Mouse (Mus musculus): ENCODE data around the gene Rala. TPM values are rescaled to one million over a fixed set of nuclear protein-coding genes. Genes with fewer than 3 reads are reported as not detected.

The Rala gene
- polyA plus RNA-seq, 1 experiment, result 41.3 TPM

GRCm38 (mm10) chr13:17901474-17901873 is 42.6 kb downstream of the Rala start:
- TF ChIP-seq POLR2AphosphoS2 (IDR thresholded peaks at IDR 0.05; ENCODE audit: insufficient read length, low read depth), result no peak
- TF ChIP-seq MYOD1 (IDR thresholded peaks at IDR 0.05; ENCODE audit: control insufficient read depth in 1 of 3, insufficient read length in 2 of 3, low read depth in 2 of 3), result no peak
- H3K36me3 ChIP-seq (ENCODE audit: control insufficient read depth, insufficient read depth), result no peaks in the 10 kb centered on the region
- no peak overlapping the region for H3K4me3 ChIP-seq
- H3K27me3 ChIP-seq (ENCODE audit: control insufficient read depth, insufficient read depth, insufficient read length), result no peaks in the 10 kb centered on the region
- peak overlapping the region; percentile 18 for H3K4me2 ChIP-seq (ENCODE audit: low read depth)
- H3K79me2 ChIP-seq (ENCODE audit: control insufficient read depth, insufficient read depth), result peaks cover 40% of the 10 kb centered on the region
- H3ac ChIP-seq (ENCODE audit: control insufficient read depth, insufficient read length), result no peak overlapping the region

- Histone ChIP-seq H3K4me2 (ENCODE audit: low read depth) (peak overlapping the region; percentile 18), H3ac (ENCODE audit: control insufficient read depth, insufficient read length) (no peak overlapping the region), H3K27me3 (ENCODE audit: control insufficient read depth, insufficient read depth, insufficient read length) (no peaks in the 10 kb centered on the region), H3K79me2 (ENCODE audit: control insufficient read depth, insufficient read depth) (peaks cover 32% of the 10 kb centered on the region), H3K4me3 (no peak overlapping the region), H3K36me3 (ENCODE audit: control insufficient read depth, insufficient read depth) (peaks cover 4% of the 10 kb centered on the region)
- no peak for TF ChIP-seq POLR2AphosphoS2 (IDR thresholded peaks at IDR 0.05; ENCODE audit: insufficient read length, low read depth)
- no peak for TF ChIP-seq CEBPB (IDR thresholded peaks at IDR 0.05; ENCODE audit: insufficient read depth, poor library complexity, severe bottlenecking)
- no peak for TF ChIP-seq E2F4 (IDR thresholded peaks at IDR 0.05; ENCODE audit: insufficient read depth)
- no peak for TF ChIP-seq MYOD1 (IDR thresholded peaks at IDR 0.05; ENCODE audit: control insufficient read depth in 1 of 3, insufficient read length in 2 of 3, low read depth in 2 of 3)
- no peak for TF ChIP-seq SRF (IDR thresholded peaks at IDR 0.05; ENCODE audit: control insufficient read depth, insufficient read length, low read depth)
- no peak for TF ChIP-seq MAX (IDR thresholded peaks at IDR 0.05; ENCODE audit: low read depth)
Measured at GRCm38 (mm10) chr13:17900641-17901040, 43.4 kb downstream of the Rala start.

DNA sequence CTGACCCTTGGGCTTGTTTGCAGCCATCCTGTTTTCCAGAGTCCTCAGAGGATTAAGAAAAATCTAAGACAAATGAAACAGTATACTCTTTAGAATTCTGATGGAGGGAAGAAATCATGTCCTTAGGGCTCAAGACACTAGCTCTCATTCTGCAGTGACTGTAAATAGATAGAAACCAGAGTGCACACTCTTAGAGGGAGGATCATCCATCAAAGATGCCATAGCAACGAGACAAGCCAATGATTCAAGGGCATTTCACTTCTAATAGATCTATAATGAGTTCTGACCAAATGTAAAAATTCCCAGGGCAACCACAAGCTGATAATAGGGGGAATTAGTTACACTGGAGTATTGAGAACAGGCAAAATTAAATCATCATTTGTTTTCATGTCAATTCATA is 47.0 kb downstream of the Rala start:
- no peak for TF ChIP-seq POLR2AphosphoS2 (IDR thresholded peaks at IDR 0.05; ENCODE audit: insufficient read length, low read depth)
- no peak for TF ChIP-seq MYOG (IDR thresholded peaks at IDR 0.05; ENCODE audit: control insufficient read depth in 1 of 3, insufficient read depth in 1 of 3, insufficient read length in 2 of 3, low read depth in 2 of 3)
- no peak for TF ChIP-seq MYOD1 (IDR thresholded peaks at IDR 0.05; ENCODE audit: control insufficient read depth in 1 of 3, insufficient read length in 2 of 3, low read depth in 2 of 3)
- TF ChIP-seq MAX (IDR thresholded peaks at IDR 0.05; ENCODE audit: low read depth), result no peak
- Histone ChIP-seq H3K4me3 (no peak overlapping the region), H3K36me3 (ENCODE audit: control insufficient read depth, insufficient read depth) (peaks cover 4% of the 10 kb centered on the region), H3K27me3 (ENCODE audit: control insufficient read depth, insufficient read depth, insufficient read length) (no peaks in the 10 kb centered on the region), H3K79me2 (ENCODE audit: control insufficient read depth, insufficient read depth) (peaks cover 11% of the 10 kb centered on the region), H3K4me2 (ENCODE audit: low read depth) (no peak overlapping the region), H3ac (ENCODE audit: control insufficient read depth, insufficient read length) (no peak overlapping the region)

DNA sequence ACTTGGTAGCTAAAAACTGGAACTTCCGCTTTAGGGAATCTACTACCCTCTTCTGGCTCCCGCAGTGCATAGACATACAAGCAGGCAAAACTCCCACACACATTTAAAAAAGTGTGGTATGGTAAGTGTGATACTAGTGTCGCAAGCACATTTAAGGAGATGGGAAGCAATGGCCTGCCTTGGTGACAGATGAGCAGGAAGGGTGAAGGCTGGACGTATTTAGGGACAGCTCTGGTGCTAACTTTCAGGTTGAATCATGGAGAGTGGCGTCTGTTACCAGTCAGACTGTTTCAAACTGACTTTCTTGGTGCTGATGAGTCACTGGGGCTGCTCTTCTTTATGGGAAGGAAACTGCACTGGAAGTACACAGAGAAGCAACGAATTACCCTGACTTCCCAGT is 52.5 kb downstream of the Rala start:
- Histone ChIP-seq H3K79me2 (ENCODE audit: control insufficient read depth, insufficient read depth) (no peaks in the 10 kb centered on the region), H3K36me3 (ENCODE audit: control insufficient read depth, insufficient read depth) (peaks cover 13% of the 10 kb centered on the region), H3K4me3 (no peak overlapping the region), H3K27me3 (ENCODE audit: control insufficient read depth, insufficient read depth, insufficient read length) (no peaks in the 10 kb centered on the region), H3ac (ENCODE audit: control insufficient read depth, insufficient read length) (no peak overlapping the region), H3K4me2 (ENCODE audit: low read depth) (no peak overlapping the region)
- TF ChIP-seq USF1 (IDR thresholded peaks at IDR 0.05; ENCODE audit: low read depth) (no peak), SRF (IDR thresholded peaks at IDR 0.05; ENCODE audit: control insufficient read depth, insufficient read length, low read depth) (no peak), REST (IDR thresholded peaks at IDR 0.05; ENCODE audit: insufficient read depth, insufficient read length) (no peak), MAX (IDR thresholded peaks at IDR 0.05; ENCODE audit: low read depth) (no peak), E2F4 (IDR thresholded peaks at IDR 0.05; ENCODE audit: insufficient read depth) (no peak), POLR2A (IDR thresholded peaks at IDR 0.05; ENCODE audit: insufficient read length, low read depth) (no peak), POLR2AphosphoS2 (IDR thresholded peaks at IDR 0.05; ENCODE audit: insufficient read length, low read depth) (no peak), MYOD1 (IDR thresholded peaks at IDR 0.05; ENCODE audit: control insufficient read depth in 1 of 3, insufficient read length in 2 of 3, low read depth in 2 of 3) (no peak), TCF3 (IDR thresholded peaks at IDR 0.05; ENCODE audit: insufficient read length, low read depth) (no peak), MYOG (IDR thresholded peaks at IDR 0.05; ENCODE audit: control insufficient read depth in 1 of 3, insufficient read depth in 1 of 3, insufficient read length in 2 of 3, low read depth in 2 of 3) (no peak)

DNA sequence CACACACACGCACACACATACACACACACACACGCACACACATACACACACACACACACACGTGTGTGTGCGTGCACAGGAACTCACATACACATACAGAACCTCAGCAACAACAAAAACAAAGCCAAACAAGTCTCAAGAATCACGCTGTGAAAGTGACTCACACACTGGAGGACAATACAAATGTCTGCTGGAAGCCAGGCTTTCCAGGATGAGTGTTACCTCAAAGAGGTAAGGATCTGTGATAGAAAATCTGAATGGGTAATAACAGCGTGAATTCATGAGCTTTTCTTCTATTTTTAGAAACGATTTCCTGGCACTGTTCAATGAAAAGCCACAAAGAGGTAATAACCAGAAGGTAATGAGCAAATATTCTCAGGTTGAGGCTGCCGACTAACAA is 59.8 kb downstream of the Rala start:
- Histone ChIP-seq H3ac (ENCODE audit: control insufficient read depth, insufficient read length) (no peak overlapping the region), H3K79me2 (ENCODE audit: control insufficient read depth, insufficient read depth) (no peaks in the 10 kb centered on the region), H3K27me3 (ENCODE audit: control insufficient read depth, insufficient read depth, insufficient read length) (no peaks in the 10 kb centered on the region), H3K4me3 (no peak overlapping the region), H3K4me2 (ENCODE audit: low read depth) (no peak overlapping the region), H3K36me3 (ENCODE audit: control insufficient read depth, insufficient read depth) (peaks cover 15% of the 10 kb centered on the region)
- TF ChIP-seq MAX (IDR thresholded peaks at IDR 0.05; ENCODE audit: low read depth) (no peak), SRF (IDR thresholded peaks at IDR 0.05; ENCODE audit: control insufficient read depth, insufficient read length, low read depth) (no peak), E2F4 (IDR thresholded peaks at IDR 0.05; ENCODE audit: insufficient read depth) (no peak), CEBPB (IDR thresholded peaks at IDR 0.05; ENCODE audit: insufficient read depth, poor library complexity, severe bottlenecking) (no peak), TCF3 (IDR thresholded peaks at IDR 0.05; ENCODE audit: insufficient read length, low read depth) (no peak), TCF12 (IDR thresholded peaks at IDR 0.05; ENCODE audit: insufficient read depth, poor library complexity, severe bottlenecking) (no peak), MYOD1 (IDR thresholded peaks at IDR 0.05; ENCODE audit: control insufficient read depth in 1 of 3, insufficient read length in 2 of 3, low read depth in 2 of 3) (no peak), MYOG (IDR thresholded peaks at IDR 0.05; ENCODE audit: control insufficient read depth in 1 of 3, insufficient read depth in 1 of 3, insufficient read length in 2 of 3, low read depth in 2 of 3) (no peak), POLR2A (IDR thresholded peaks at IDR 0.05; ENCODE audit: insufficient read length, low read depth) (no peak), POLR2AphosphoS2 (IDR thresholded peaks at IDR 0.05; ENCODE audit: insufficient read length, low read depth) (no peak), USF1 (IDR thresholded peaks at IDR 0.05; ENCODE audit: low read depth) (no peak), REST (IDR thresholded peaks at IDR 0.05; ENCODE audit: insufficient read depth, insufficient read length) (no peak)

All from myocyte (in vitro differentiated cells).